Mouse (Mus musculus): ENCODE results near the gene Bcl7c.

- TF ChIP-seq ZNF384 (IDR thresholded peaks at IDR 0.05; ENCODE audit: low read depth, low read length) (no peak), CHD2 (IDR thresholded peaks at IDR 0.05; ENCODE audit: low read depth, low read length) (no peak), HCFC1 (IDR thresholded peaks at IDR 0.05; ENCODE audit: borderline replicate concordance, insufficient read depth, low read length) (no peak), ZC3H11A (IDR thresholded peaks at IDR 0.05; ENCODE audit: borderline replicate concordance, low read depth, low read length) (no peak)
Observed at GRCm38 (mm10) chr7:127672776-127673175, 36.0 kb downstream of the Bcl7c start.
